Mouse (Mus musculus) inflammation-experienced regulatory T-cells, adult 6 months (primary cell): ENCODE measurements at regions not wholly inside any gene's neighbourhood (a gene's known extent, or its start where the extent isn't known, plus 50 kb on each side); places are given as distances from the start of the nearest gene placed in this dataset.
"Not testable (repeated sequence)": the region's sequence is repeated elsewhere in the genome, so short reads cannot be mapped to it uniquely, and the experiment has no call there.

Experiments
- ATAC-seq: one replicate; pipeline ENCODE4 v1.8.0; 2017

GRCm38 (mm10) chr1:47646681-47647080 is 754.0 kb upstream of the Slc39a10 start:
- ATAC-seq, result no peak

GRCm38 (mm10) chr1:47606597-47606996 is 713.9 kb upstream of the Slc39a10 start:
- ATAC-seq, result no peak

- no peak for ATAC-seq
Observed at GRCm38 (mm10) chr1:47603989-47604360, 711.3 kb upstream of the Slc39a10 start.

- no peak for ATAC-seq
Observed at GRCm38 (mm10) chr1:47603294-47603988, 710.8 kb upstream of the Slc39a10 start.

- ATAC-seq, result not testable (repeated sequence)
Observed at GRCm38 (mm10) chr1:47593641-47594040, 701.0 kb upstream of the Slc39a10 start.

- no peak for ATAC-seq
Observed at GRCm38 (mm10) chr1:47545606-47546005, 653.0 kb upstream of the Slc39a10 start.

GRCm38 (mm10) chr1:47511426-47511825 is 618.8 kb upstream of the Slc39a10 start:
- no peak for ATAC-seq

GRCm38 (mm10) chr1:47507801-47508200 is 615.1 kb upstream of the Slc39a10 start:
- no peak for ATAC-seq

- no peak for ATAC-seq
Observed at GRCm38 (mm10) chr1:47488581-47489204, 596.0 kb upstream of the Slc39a10 start.

- no peak for ATAC-seq
Observed at GRCm38 (mm10) chr1:47486087-47486486, 593.4 kb upstream of the Slc39a10 start.

- ATAC-seq, result no peak
Observed at GRCm38 (mm10) chr1:47479059-47479458, 586.4 kb upstream of the Slc39a10 start.

- no peak for ATAC-seq
Observed at GRCm38 (mm10) chr1:47466573-47467253, 574.1 kb upstream of the Slc39a10 start.

- no peak for ATAC-seq
Observed at GRCm38 (mm10) chr1:47448737-47449489, 556.3 kb upstream of the Slc39a10 start.

GRCm38 (mm10) chr1:47448070-47448469 is 555.4 kb upstream of the Slc39a10 start:
- ATAC-seq, result no peak

GRCm38 (mm10) chr1:47446021-47446420 is 553.4 kb upstream of the Slc39a10 start:
- no peak for ATAC-seq

- ATAC-seq, result no peak
Observed at GRCm38 (mm10) chr1:47432829-47433228, 540.2 kb upstream of the Slc39a10 start.

- no peak for ATAC-seq
Observed at GRCm38 (mm10) chr1:47405164-47405563, 512.5 kb upstream of the Slc39a10 start.

GRCm38 (mm10) chr1:47386579-47386978 is 493.9 kb upstream of the Slc39a10 start:
- no peak for ATAC-seq

GRCm38 (mm10) chr1:47378795-47379194 is 486.1 kb upstream of the Slc39a10 start:
- ATAC-seq, result no peak

- no peak for ATAC-seq
Observed at GRCm38 (mm10) chr1:47339718-47340439, 447.2 kb upstream of the Slc39a10 start.

- ATAC-seq, result no peak
Observed at GRCm38 (mm10) chr1:47310572-47311075, 418.0 kb upstream of the Slc39a10 start.

- no peak for ATAC-seq
Observed at GRCm38 (mm10) chr1:47306961-47307360, 414.3 kb upstream of the Slc39a10 start.
